Mouse (Mus musculus) spleen, postnatal 14 days (tissue): ENCODE measurements around the gene Rnf169.
A peak's percentile ranks its signal among the peaks of the same experiment; 100 is the strongest.

Experiments
- DNase-seq, 2 experiments: peaks; one replicate each; pipeline ENCODE4 v3.0.0; 2021 to 2022; ENCODE audit warnings: low spot score in 2 of 2

Gene Rnf169

GRCm38 (mm10) chr7:99893967-99894366 lies 86.3 kb downstream of the Rnf169 start:
- DNase-seq: no peak

DNA sequence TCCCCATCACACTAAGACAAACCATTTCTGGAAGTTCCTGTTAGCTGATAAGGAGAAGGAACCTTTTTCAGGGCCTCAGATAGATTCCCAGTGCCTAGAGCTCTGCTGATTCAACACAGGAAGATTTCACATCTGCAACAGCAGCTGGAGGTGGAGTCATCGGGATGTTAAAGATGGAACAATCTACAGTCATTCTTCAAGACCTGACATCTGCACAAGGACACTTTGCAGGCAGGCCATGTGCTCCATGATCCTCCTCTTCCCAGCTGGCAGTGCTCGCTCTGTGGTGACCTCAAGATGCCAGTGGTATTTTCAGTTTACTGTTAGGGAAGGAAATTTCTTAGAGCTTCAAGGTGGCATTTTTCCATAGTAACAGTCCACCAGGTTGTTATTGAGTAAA lies 87.9 kb downstream of the Rnf169 start:
- DNase-seq: no peak

DNA sequence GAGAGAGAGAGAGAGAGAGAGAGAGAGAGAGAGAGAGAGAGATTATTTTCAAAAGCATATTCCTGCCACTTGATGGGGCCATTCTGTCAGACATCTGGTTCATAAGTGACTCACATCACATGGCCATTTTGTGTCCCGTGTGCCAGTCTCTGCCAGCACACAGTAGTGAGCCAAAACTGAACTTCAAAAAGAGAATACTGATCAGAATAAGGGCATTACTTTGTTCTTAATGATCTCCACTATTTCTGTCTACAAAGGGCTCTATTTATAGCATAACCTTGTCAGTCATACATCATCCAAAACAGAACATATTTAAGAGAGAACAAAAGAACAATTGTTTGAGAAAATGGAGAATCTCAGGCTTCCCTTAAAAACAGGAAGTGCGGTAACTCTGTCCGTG lies 88.8 kb downstream of the Rnf169 start:
- no peak for DNase-seq

DNA sequence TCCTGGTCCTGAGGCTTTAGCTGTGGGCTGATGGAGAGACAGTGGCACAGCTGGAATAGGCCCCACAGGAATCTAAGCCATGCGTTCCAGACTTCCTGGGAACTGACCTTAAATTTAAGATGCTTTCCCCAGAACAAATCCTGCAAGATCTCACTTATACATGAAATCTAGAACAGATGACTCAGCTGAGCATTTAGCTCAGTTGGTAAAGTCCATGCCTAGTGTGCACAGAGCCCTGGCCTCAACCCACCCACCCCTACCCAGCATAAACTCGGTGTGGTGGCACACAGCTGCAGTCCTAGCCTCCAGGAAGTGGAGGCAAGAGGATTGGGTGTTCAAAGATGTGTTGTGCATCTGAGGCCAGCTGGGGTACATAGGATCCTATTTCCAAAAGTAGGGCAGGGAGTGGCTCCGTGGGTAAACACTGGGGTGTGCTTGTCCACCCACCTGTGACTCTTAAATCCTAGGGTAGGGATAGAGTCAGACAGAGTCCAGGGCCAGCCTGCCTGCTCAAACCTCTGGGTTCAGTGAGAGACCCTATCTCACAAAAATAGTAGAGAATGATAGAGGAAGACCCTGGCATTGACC lies 90.0 kb downstream of the Rnf169 start:
- DNase-seq: no peak

- DNase-seq: no peak
These were observed 90.9 kb downstream of the Rnf169 start for GRCm38 (mm10) chr7:99889175-99889880.

DNA sequence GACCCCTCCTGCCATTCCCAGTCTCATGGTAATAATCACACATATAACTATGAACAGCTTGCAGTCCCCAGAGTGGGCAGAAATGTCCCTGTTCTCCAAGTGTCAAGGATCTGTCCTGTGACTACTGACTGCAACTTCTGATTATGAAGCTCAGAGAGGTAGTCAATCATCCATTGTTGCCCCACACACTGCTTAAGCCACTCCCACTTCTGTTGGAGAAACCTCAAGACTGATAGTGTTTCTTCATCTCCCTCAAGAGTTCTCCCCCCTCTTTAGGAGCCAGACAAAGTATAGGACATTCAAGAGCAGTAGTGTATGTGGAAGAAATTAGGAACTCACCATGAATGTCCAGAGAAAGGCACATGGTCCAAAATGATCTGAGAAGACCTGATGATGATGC lies 92.5 kb downstream of the Rnf169 start:
- DNase-seq: no peak

DNA sequence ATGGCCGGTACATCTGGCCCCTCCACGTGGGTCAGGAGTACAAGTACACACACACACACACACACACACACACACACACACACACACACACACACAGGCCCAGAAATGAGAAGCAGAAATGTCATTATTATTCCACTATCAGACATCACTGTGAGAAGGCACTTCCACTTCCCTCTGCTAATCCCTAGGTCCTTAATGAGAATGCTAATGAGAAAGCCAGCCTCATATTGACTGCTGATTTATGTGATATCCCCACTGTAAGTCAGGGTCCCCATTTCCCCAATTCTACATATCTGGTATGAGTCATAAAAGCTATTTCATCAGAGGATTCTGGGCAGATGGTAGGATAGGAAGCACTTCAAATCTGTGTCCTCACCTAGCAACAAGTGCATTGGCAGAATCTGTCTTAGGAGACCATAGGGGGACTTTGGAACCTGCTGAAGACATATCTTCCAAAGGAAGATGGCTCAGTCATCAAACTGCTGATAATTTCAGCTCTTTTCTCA lies 93.0 kb downstream of the Rnf169 start:
- no peak for DNase-seq

DNA sequence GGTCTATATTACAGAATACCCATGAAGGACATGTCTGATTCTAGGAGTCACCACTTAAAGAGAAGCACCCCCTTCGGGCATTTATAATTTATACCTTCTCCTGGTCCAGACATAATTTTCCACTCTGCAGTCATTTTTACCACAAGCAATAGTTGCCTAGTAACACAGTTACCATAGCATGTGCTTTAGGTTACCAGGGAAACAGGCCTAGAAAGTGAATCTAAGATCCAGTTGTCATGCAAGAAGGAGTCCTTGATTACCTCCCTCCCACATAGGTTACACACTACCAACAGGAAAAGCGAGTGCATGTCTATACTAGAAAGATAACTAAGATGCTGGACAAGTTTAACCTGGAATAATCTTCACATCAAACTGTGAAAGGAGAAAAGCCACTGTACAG lies 102.0 kb downstream of the Rnf169 start:
- no peak for DNase-seq

DNA sequence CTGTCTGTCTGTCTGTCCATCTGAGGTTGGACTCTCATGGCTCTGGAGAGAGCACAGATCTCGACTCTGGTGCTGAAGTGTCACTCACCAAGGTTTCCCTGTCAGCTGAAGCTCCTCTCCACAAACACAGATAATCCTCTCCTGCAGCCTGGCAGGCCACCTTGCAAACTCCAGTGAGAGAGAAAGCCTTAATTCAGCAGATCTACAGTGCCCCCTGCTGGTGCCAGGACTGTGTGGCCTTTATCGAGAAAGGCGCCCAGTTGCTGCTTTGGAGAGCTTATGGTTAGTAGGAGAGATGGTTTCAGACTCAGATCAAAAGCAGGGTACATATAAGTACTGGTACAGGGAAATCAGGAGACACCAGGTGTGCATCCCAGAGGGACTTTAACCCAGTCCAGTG lies 103.9 kb downstream of the Rnf169 start:
- peak; percentile 58 to 74 for DNase-seq

DNA sequence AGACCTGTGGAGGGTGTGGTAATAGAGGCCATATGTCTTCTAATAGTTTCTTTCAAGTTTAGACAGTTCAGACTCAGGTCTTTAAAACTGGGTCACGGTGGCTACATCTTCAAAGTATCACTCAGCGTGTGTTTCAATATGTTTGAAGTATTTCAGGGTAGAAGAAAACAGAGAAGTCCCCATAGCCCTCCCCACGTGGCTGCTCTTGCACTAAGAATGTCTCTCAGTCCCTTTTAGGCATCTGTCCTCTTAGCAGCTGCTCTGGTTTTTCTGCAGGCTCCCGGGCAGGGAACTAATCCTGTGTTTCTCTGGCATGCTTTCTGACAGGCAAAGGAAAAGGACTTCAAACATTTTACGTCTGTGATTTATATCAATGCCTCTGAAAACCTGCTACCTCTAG lies 104.4 kb downstream of the Rnf169 start:
- DNase-seq: no peak

GRCm38 (mm10) chr7:99873965-99874364 lies 106.3 kb downstream of the Rnf169 start:
- DNase-seq: no peak
